Mouse (Mus musculus) naive thymus-derived CD4-positive, alpha-beta T cell, adult 2 months (primary cell): ENCODE measurements around the gene Il6ra.

ENCODE experiments used
- DNase-seq: peaks from one replicate; pipeline ENCODE4 v3.0.0-alpha.2; 2011; ENCODE audit warnings: low read depth

Il6ra gene

GRCm38 (mm10) chr3:89909703-89910542, 3.1 kb downstream of the Il6ra start:
- no peak for DNase-seq

- DNase-seq: peak; percentile 59
Measured at GRCm38 (mm10) chr3:89908836-89909235, 4.2 kb downstream of the Il6ra start.

GRCm38 (mm10) chr3:89907846-89908245, 5.2 kb downstream of the Il6ra start:
- DNase-seq: no peak

- no peak for DNase-seq
Measured at GRCm38 (mm10) chr3:89899511-89899908, 13.5 kb downstream of the Il6ra start.

GRCm38 (mm10) chr3:89898870-89899510, 14.0 kb downstream of the Il6ra start:
- no peak for DNase-seq

- no peak for DNase-seq
Measured at GRCm38 (mm10) chr3:89898011-89898410, 15.0 kb downstream of the Il6ra start.

GRCm38 (mm10) chr3:89897204-89897796, 15.7 kb downstream of the Il6ra start:
- no peak for DNase-seq

- peak; percentile 60 for DNase-seq
Measured at GRCm38 (mm10) chr3:89896571-89896970, 16.4 kb downstream of the Il6ra start.

GRCm38 (mm10) chr3:89892517-89893106, 20.4 kb downstream of the Il6ra start:
- peak; percentile 55 for DNase-seq

- no peak for DNase-seq
Measured at GRCm38 (mm10) chr3:89891696-89892095, 21.3 kb downstream of the Il6ra start.

- no peak for DNase-seq
Measured at GRCm38 (mm10) chr3:89889841-89890430, 23.1 kb downstream of the Il6ra start.

- DNase-seq: peak; percentile 45
Measured at GRCm38 (mm10) chr3:89887582-89888230, 25.3 kb downstream of the Il6ra start.

GRCm38 (mm10) chr3:89885766-89886165, 27.2 kb downstream of the Il6ra start:
- DNase-seq: no peak

GRCm38 (mm10) chr3:89883582-89884041, 29.4 kb downstream of the Il6ra start:
- no peak for DNase-seq

GRCm38 (mm10) chr3:89882556-89883181, 30.3 kb downstream of the Il6ra start:
- DNase-seq: no peak

GRCm38 (mm10) chr3:89880036-89880851, 32.8 kb downstream of the Il6ra start:
- no peak for DNase-seq

- no peak for DNase-seq
Measured at GRCm38 (mm10) chr3:89879326-89879725, 33.7 kb downstream of the Il6ra start.

- DNase-seq: no peak
Measured at GRCm38 (mm10) chr3:89878456-89878855, 34.5 kb downstream of the Il6ra start.

- no peak for DNase-seq
Measured at GRCm38 (mm10) chr3:89877129-89877528, 35.9 kb downstream of the Il6ra start.

- peak; percentile 63 for DNase-seq
Measured at GRCm38 (mm10) chr3:89876469-89876868, 36.5 kb downstream of the Il6ra start.
